Mouse (Mus musculus) spleen, postnatal 0 days (tissue): ENCODE data around the gene Tctex1d1. TPM values are rescaled to one million over a fixed set of nuclear protein-coding genes. Genes with fewer than 3 reads are reported as not detected.

Experiments used
- polyA plus RNA-seq: library from polyadenylated mRNA; unstranded; fragments of >200 nt; fragmentation: Nextera tagmentation; extraction: Ambion mirVana; gene quantifications from 2 replicates; pipeline ENCODE4 v1.2.1, GENCODE M21; 2015

Gene Tctex1d1
- 0.15 TPM in 1 of 2 replicates, not detected in the other for polyA plus RNA-seq

DNA sequence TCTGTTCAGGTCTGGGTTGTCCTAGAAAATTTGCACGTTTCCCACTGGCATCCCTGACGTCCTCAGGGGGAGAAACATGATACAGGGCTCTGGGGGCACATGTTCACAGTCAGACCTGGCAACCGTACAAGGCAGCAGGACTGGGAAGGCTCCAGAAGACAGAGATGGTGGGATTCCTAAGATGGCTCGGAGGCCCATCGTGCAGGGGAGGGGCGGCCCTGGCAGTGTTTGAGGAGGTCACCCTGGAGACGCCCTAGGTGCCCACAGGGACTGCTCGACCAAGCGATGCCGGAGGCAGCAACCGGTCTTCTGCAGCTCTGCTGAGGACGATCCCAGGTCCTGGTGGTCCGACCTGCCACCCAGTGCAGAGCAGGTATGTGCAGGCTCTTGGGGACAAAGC, at the start of gene Tctex1d1:
Tctex1d1 (plus strand) TSS at position 167 of the 400 bp plus-strand sequence.

DNA sequence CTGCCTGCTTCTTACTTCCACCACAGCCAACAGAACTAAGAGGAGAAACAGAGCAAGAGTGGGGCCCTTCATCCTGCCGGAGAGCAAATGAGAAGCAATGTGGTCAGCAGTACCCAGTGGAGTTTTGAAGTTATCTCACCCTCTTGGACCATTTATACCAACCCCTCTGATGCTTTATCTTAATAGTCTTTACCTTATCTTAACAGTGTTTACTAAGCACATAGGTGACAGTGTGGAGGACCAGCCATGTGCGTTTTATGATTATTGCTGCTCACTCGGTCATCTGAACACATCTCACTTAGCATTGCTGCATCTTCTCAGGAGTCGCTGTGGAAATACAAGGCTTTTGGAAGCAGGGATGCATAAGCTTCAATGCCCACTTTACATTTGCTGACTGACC, 48.2 kb downstream of the Tctex1d1 start, which contains the start of gene Insl5:
Insl5 (minus strand) TSS at position 222 of the 400 bp plus-strand sequence.

Other genes with a start within 250 kb of the Tctex1d1 start
- gene Sgip1, start 237.3 kb upstream of the Tctex1d1 start, polyA plus RNA-seq, result 0.75 and 1.2 TPM in 2 replicates
- gene Insl5, start 48.2 kb downstream of the Tctex1d1 start, polyA plus RNA-seq, result not detected in 2 replicates
- gene Mier1, start 135.8 kb downstream of the Tctex1d1 start, polyA plus RNA-seq, result 63.2 and 63.6 TPM in 2 replicates
- 0.38 and 0.46 TPM in 2 replicates for gene Wdr78, start 135.9 kb downstream of the Tctex1d1 start, polyA plus RNA-seq
- gene Slc35d1, start 236.6 kb downstream of the Tctex1d1 start, polyA plus RNA-seq, result 4.7 and 4.9 TPM in 2 replicates